Mouse (Mus musculus): ENCODE results near the gene Epb41l1. TPM values are rescaled to one million over a fixed set of nuclear protein-coding genes. Genes with fewer than 3 reads are reported as not detected.

Gene Epb41l1
- total RNA-seq, 1 experiment: 20.5 TPM

- no peaks in the 10 kb centered on the region for H3K9me3 ChIP-seq (ENCODE audit: control insufficient read depth, insufficient read depth, low read depth, low read length)
- H3K4me1 ChIP-seq (ENCODE audit: control insufficient read depth in 2 of 2, insufficient read depth in 2 of 2, low read length in 2 of 2, poor library complexity in 1 of 2): no peaks in the 10 kb centered on the region
- peaks cover 13% of the 10 kb centered on the region; the same call in 1 of the 2 replicates for H3K36me3 ChIP-seq (ENCODE audit: control insufficient read depth, insufficient read depth, low read length, poor library complexity, severe bottlenecking)
- H3K4me3 ChIP-seq (ENCODE audit: insufficient read depth in 1 of 2, low read depth in 1 of 2, low read length in 2 of 2, poor library complexity in 1 of 2, severe bottlenecking in 1 of 2): no peak overlapping the region
- no peak for TF ChIP-seq ZNF384 (IDR thresholded peaks at IDR 0.05; ENCODE audit: low read depth, low read length)
- TF ChIP-seq HCFC1 (IDR thresholded peaks at IDR 0.05; ENCODE audit: borderline replicate concordance, insufficient read depth, low read length): no peak
- no peak for TF ChIP-seq MAFK (IDR thresholded peaks at IDR 0.05; ENCODE audit: insufficient read depth, low read depth, low read length)
- TF ChIP-seq ZC3H11A (IDR thresholded peaks at IDR 0.05; ENCODE audit: borderline replicate concordance, low read depth, low read length): no peak
- TF ChIP-seq CHD2 (IDR thresholded peaks at IDR 0.05; ENCODE audit: low read depth, low read length): no peak
- no peak overlapping the region for H3K9ac ChIP-seq (ENCODE audit: insufficient read depth, low read depth, low read length, poor library complexity, severe bottlenecking)
- in situ Hi-C loops (cut with MboI; ENCODE audit: low sequenced_read_pairs in 2 of 2, unreplicated experiment in 2 of 2): no loop called here
- no peak overlapping the region for H3K27ac ChIP-seq (ENCODE audit: insufficient read depth, low read depth, low read length, poor library complexity, severe bottlenecking)
- no peak for DNase-seq (ENCODE audit: low read depth, low spot score)
These were observed 148.6 kb downstream of the Epb41l1 start for GRCm38 (mm10) chr2:156569261-156569660.

DNA sequence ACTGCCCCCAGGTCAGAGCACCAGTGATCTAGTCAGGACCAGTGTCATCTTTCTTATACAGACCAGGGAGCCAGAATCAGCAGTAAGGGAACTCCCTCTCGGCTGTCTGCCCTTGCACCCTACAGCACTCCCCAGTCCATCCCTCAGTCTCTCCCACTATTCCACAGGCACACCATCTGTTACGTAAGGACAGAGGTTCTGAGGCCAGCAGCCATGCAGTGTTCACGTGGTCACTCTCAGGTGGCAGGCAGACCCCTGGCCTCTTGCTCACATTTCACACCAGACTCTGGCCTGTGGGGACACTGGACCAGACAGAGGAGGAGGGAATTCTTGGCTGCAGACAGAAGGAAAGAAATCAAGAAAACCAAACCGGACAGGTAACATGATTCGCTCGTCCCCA, 150.8 kb downstream of the Epb41l1 start:
- H3K4me1 ChIP-seq (ENCODE audit: control insufficient read depth in 2 of 2, insufficient read depth in 2 of 2, low read length in 2 of 2, poor library complexity in 1 of 2): no peaks in the 10 kb centered on the region
- H3K4me3 ChIP-seq (ENCODE audit: insufficient read depth in 1 of 2, low read depth in 1 of 2, low read length in 2 of 2, poor library complexity in 1 of 2, severe bottlenecking in 1 of 2): no peak overlapping the region
- H3K9me3 ChIP-seq (ENCODE audit: control insufficient read depth, insufficient read depth, low read depth, low read length): no peaks in the 10 kb centered on the region
- no peak overlapping the region for H3K27ac ChIP-seq (ENCODE audit: insufficient read depth, low read depth, low read length, poor library complexity, severe bottlenecking)
- TF ChIP-seq MAFK (IDR thresholded peaks at IDR 0.05; ENCODE audit: insufficient read depth, low read depth, low read length): no peak
- no peak for TF ChIP-seq CHD2 (IDR thresholded peaks at IDR 0.05; ENCODE audit: low read depth, low read length)
- no peak for TF ChIP-seq ZC3H11A (IDR thresholded peaks at IDR 0.05; ENCODE audit: borderline replicate concordance, low read depth, low read length)
- TF ChIP-seq ZNF384 (IDR thresholded peaks at IDR 0.05; ENCODE audit: low read depth, low read length): no peak
- no peak for TF ChIP-seq HCFC1 (IDR thresholded peaks at IDR 0.05; ENCODE audit: borderline replicate concordance, insufficient read depth, low read length)
- DNase-seq (ENCODE audit: low read depth, low spot score): no peak
- no peak overlapping the region for H3K9ac ChIP-seq (ENCODE audit: insufficient read depth, low read depth, low read length, poor library complexity, severe bottlenecking)
- peaks cover 8% of the 10 kb centered on the region; the same call in 1 of the 2 replicates for H3K36me3 ChIP-seq (ENCODE audit: control insufficient read depth, insufficient read depth, low read length, poor library complexity, severe bottlenecking)
- in situ Hi-C loops (cut with MboI; ENCODE audit: low sequenced_read_pairs in 2 of 2, unreplicated experiment in 2 of 2): no loop called here

GRCm38 (mm10) chr2:156576850-156577587, 156.3 kb downstream of the Epb41l1 start:
- TF ChIP-seq ZNF384 (IDR thresholded peaks at IDR 0.05; ENCODE audit: low read depth, low read length) (no peak), HCFC1 (IDR thresholded peaks at IDR 0.05; ENCODE audit: borderline replicate concordance, insufficient read depth, low read length) (no peak), CHD2 (IDR thresholded peaks at IDR 0.05; ENCODE audit: low read depth, low read length) (no peak), ZC3H11A (IDR thresholded peaks at IDR 0.05; ENCODE audit: borderline replicate concordance, low read depth, low read length) (no peak), MAFK (IDR thresholded peaks at IDR 0.05; ENCODE audit: insufficient read depth, low read depth, low read length) (no peak)
- Histone ChIP-seq H3K27ac (ENCODE audit: insufficient read depth, low read depth, low read length, poor library complexity, severe bottlenecking) (no peak overlapping the region), H3K9me3 (ENCODE audit: control insufficient read depth, insufficient read depth, low read depth, low read length) (no peaks in the 10 kb centered on the region), H3K36me3 (ENCODE audit: control insufficient read depth, insufficient read depth, low read length, poor library complexity, severe bottlenecking) (no peaks in the 10 kb centered on the region), H3K4me3 (ENCODE audit: insufficient read depth in 1 of 2, low read depth in 1 of 2, low read length in 2 of 2, poor library complexity in 1 of 2, severe bottlenecking in 1 of 2) (no peak overlapping the region), H3K9ac (ENCODE audit: insufficient read depth, low read depth, low read length, poor library complexity, severe bottlenecking) (no peak overlapping the region), H3K4me1 (ENCODE audit: control insufficient read depth in 2 of 2, insufficient read depth in 2 of 2, low read length in 2 of 2, poor library complexity in 1 of 2) (no peaks in the 10 kb centered on the region)
- DNase-seq (ENCODE audit: low read depth, low spot score): no peak
- in situ Hi-C loops (cut with MboI; ENCODE audit: low sequenced_read_pairs in 2 of 2, unreplicated experiment in 2 of 2): no loop called here

DNA sequence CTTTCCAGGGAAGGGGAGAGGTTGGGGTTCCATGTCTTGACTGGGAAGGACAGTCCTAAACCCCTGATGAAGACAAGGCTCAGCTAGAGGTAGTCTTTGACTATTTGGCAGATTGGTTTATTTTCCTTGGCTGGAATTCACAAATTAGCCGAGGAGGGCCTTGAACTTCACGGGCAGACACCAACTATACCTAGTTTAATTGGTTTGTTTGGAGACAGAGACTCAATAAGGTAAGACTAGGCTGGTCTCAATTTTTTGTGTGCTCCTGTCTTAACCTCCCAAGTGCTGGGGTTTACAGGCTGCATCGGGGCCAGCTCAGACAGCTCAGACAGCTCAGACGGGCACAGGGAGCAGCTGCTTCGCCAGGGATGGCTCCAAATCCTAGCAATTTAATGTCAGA, 159.8 kb downstream of the Epb41l1 start:
- Histone ChIP-seq H3K36me3 (ENCODE audit: control insufficient read depth, insufficient read depth, low read length, poor library complexity, severe bottlenecking) (no peaks in the 10 kb centered on the region), H3K4me1 (ENCODE audit: control insufficient read depth in 2 of 2, insufficient read depth in 2 of 2, low read length in 2 of 2, poor library complexity in 1 of 2) (peaks cover 0 to 2% of the 10 kb centered on the region in 2 experiments; a peak in 1 of 4 replicates), H3K9ac (ENCODE audit: insufficient read depth, low read depth, low read length, poor library complexity, severe bottlenecking) (no peak overlapping the region), H3K9me3 (ENCODE audit: control insufficient read depth, insufficient read depth, low read depth, low read length) (no peaks in the 10 kb centered on the region), H3K4me3 (ENCODE audit: insufficient read depth in 1 of 2, low read depth in 1 of 2, low read length in 2 of 2, poor library complexity in 1 of 2, severe bottlenecking in 1 of 2) (no peak overlapping the region), H3K27ac (ENCODE audit: insufficient read depth, low read depth, low read length, poor library complexity, severe bottlenecking) (no peak overlapping the region)
- TF ChIP-seq ZNF384 (IDR thresholded peaks at IDR 0.05; ENCODE audit: low read depth, low read length) (no peak), HCFC1 (IDR thresholded peaks at IDR 0.05; ENCODE audit: borderline replicate concordance, insufficient read depth, low read length) (no peak), ZC3H11A (IDR thresholded peaks at IDR 0.05; ENCODE audit: borderline replicate concordance, low read depth, low read length) (no peak), MAFK (IDR thresholded peaks at IDR 0.05; ENCODE audit: insufficient read depth, low read depth, low read length) (no peak), CHD2 (IDR thresholded peaks at IDR 0.05; ENCODE audit: low read depth, low read length) (no peak)
- DNase-seq (ENCODE audit: low read depth, low spot score): no peak
- in situ Hi-C loops (cut with MboI; ENCODE audit: low sequenced_read_pairs in 2 of 2, unreplicated experiment in 2 of 2): no loop called here
